28 mouse cellular contexts compared by ENCODE assay signal in the genomic region with DNA sequence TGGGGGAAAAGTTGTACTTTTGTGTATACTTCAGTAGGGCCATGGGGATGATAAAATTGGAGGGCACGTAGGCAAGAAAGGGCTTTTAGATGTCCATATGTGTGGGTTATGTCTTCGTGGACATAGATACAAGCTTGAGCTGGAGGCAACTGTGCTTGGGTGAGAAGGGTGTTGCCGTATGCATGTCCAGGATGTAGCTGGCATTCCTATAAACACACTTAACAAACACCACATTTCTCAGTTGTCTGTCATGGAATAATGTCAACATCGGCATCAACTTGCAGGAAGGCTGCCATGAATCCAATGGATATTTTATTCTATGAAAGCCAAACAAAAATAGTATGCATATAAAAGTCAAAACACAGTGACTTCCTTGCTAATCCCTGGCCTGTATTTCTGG.
"Had no signal": no experiment of that assay in that cellular context is flagged by ENCODE, and none has a peak within 500 bp of the region (broad histone marks: within the 10 kb centered on the region; RNA-seq: fewer than 3 reads in every experiment).

No protein-coding gene starts in this region.

- DNase-seq: cerebellum, adult 18-20 months; cerebellum, adult 2 months; cerebellum, adult 8-10 months; cerebellum, adult 9-10 months; cerebellum, adult 9-11 months; cerebellum, postnatal 10 days; cerebellum, postnatal 14 days; cerebellum, postnatal 25 days; cerebellum, postnatal 36 days; embryo, embryonic 11 days; forebrain, postnatal 0 days; gastrocnemius, adult 2 months; gastrocnemius, postnatal 10 days; gastrocnemius, postnatal 14 days; gastrocnemius, postnatal 25 days; gastrocnemius, postnatal 36 days; heart, adult 11 months had no signal

- H3K4me2 ChIP-seq: embryonic facial prominence, embryonic 12.5 days; embryonic facial prominence, embryonic 13.5 days; embryonic facial prominence, embryonic 15.5 days; forebrain, embryonic 12.5 days; forebrain, embryonic 13.5 days; forebrain, embryonic 15.5 days had no signal

- H3K4me3 ChIP-seq: embryonic facial prominence, embryonic 10.5 days; embryonic facial prominence, embryonic 12.5 days; embryonic facial prominence, embryonic 13.5 days; embryonic facial prominence, embryonic 15.5 days; erythroblast, embryonic 14.5 days; forebrain, embryonic 10.5 days; forebrain, embryonic 12.5 days; forebrain, embryonic 13.5 days; forebrain, embryonic 15.5 days; gastrocnemius, adult 2 months had no signal

- H3K27me3 ChIP-seq: embryonic facial prominence, embryonic 12.5 days; embryonic facial prominence, embryonic 13.5 days; embryonic facial prominence, embryonic 15.5 days; forebrain, embryonic 12.5 days; forebrain, embryonic 13.5 days; forebrain, embryonic 15.5 days had no signal

- H3K9ac ChIP-seq: embryonic facial prominence, embryonic 12.5 days; embryonic facial prominence, embryonic 13.5 days; embryonic facial prominence, embryonic 15.5 days; forebrain, embryonic 12.5 days; forebrain, embryonic 13.5 days; forebrain, embryonic 15.5 days; forebrain, postnatal 0 days had no signal

- ATAC-seq: forebrain, embryonic 13.5 days; forebrain, embryonic 14.5 days; forebrain, embryonic 15.5 days; forebrain, embryonic 16.5 days; forebrain, postnatal 0 days had no signal

- H3K27ac ChIP-seq: embryonic facial prominence, embryonic 10.5 days; embryonic facial prominence, embryonic 12.5 days; embryonic facial prominence, embryonic 13.5 days; embryonic facial prominence, embryonic 15.5 days; forebrain, embryonic 10.5 days; forebrain, embryonic 12.5 days; forebrain, embryonic 13.5 days; forebrain, embryonic 15.5 days had no signal

- H3K36me3 ChIP-seq: embryonic facial prominence, embryonic 10.5 days; embryonic facial prominence, embryonic 12.5 days; embryonic facial prominence, embryonic 13.5 days; embryonic facial prominence, embryonic 15.5 days; forebrain, embryonic 10.5 days; forebrain, embryonic 12.5 days; forebrain, embryonic 15.5 days had no signal

- H3K9me3 ChIP-seq: embryonic facial prominence, embryonic 10.5 days; embryonic facial prominence, embryonic 12.5 days; embryonic facial prominence, embryonic 13.5 days; embryonic facial prominence, embryonic 15.5 days; forebrain, embryonic 10.5 days; forebrain, embryonic 12.5 days; forebrain, embryonic 13.5 days; forebrain, embryonic 15.5 days had no signal

- H3K4me1 ChIP-seq: embryonic facial prominence, embryonic 15.5 days; forebrain, embryonic 10.5 days; forebrain, embryonic 12.5 days; forebrain, embryonic 13.5 days; forebrain, embryonic 15.5 days had no signal
